Mouse (Mus musculus) ES-E14 (cell line): Measurements from ENCODE around the gene Slc25a19. TPM values are rescaled to one million over a fixed set of nuclear protein-coding genes. Genes with fewer than 3 reads are reported as not detected.

Experiments
- DNase-seq: peaks from one replicate; pipeline ENCODE4 v3.0.0-alpha.2; 2013; ENCODE audit warnings: low read depth, low spot score
- H3K27ac ChIP-seq: 2 replicates; pipeline ENCODE4 v1.5.1; 2012; ENCODE audit warnings: low read depth, mild to moderate bottlenecking, low read length, moderate library complexity, mixed read lengths; ENCODE audit not compliant: poor library complexity, insufficient read depth, severe bottlenecking
- H3K36me3 ChIP-seq: 2 replicates; pipeline ENCODE4 v1.6.1; 2012; ENCODE audit warnings: mild to moderate bottlenecking, low read length, moderate library complexity, mixed read lengths; ENCODE audit not compliant: control insufficient read depth, poor library complexity, insufficient read depth, severe bottlenecking
- H3K4me1 ChIP-seq, 2 experiments: fragments of 150-350 bp in 1 of 2; sonication (generic) in 1 of 2; 2 replicates each; pipeline ENCODE4 v1.6.1; 2012; ENCODE audit warnings: low read length in 2 of 2, mild to moderate bottlenecking in 1 of 2, mixed read lengths in 1 of 2; ENCODE audit not compliant: control insufficient read depth in 2 of 2, insufficient read depth in 2 of 2, poor library complexity in 1 of 2
- H3K4me3 ChIP-seq, 2 experiments: fragments of 150-350 bp in 1 of 2; sonication (generic) in 1 of 2; 2 replicates each; pipeline ENCODE4 v1.5.1; 2012; ENCODE audit warnings: low read length in 2 of 2, low read depth in 1 of 2, mild to moderate bottlenecking in 1 of 2, mixed read lengths in 1 of 2; ENCODE audit not compliant: insufficient read depth in 1 of 2, poor library complexity in 1 of 2, severe bottlenecking in 1 of 2
- H3K9ac ChIP-seq: 2 replicates; pipeline ENCODE4 v1.6.1; 2012; ENCODE audit warnings: low read depth, mild to moderate bottlenecking, low read length, mixed read lengths; ENCODE audit not compliant: poor library complexity, insufficient read depth, severe bottlenecking
- H3K9me3 ChIP-seq: fragments of 150-350 bp; sonication (generic); 2 replicates; pipeline ENCODE4 v1.6.1; 2012; ENCODE audit warnings: low read depth, mild to moderate bottlenecking, low read length; ENCODE audit not compliant: control insufficient read depth, insufficient read depth
- CHD2 ChIP-seq: IDR thresholded peaks from 2 replicates; pipeline ENCODE4 v1.6.1; 2014; ENCODE audit warnings: mild to moderate bottlenecking, low read depth, low read length, inconsistent platforms
- HCFC1 ChIP-seq: IDR thresholded peaks from 2 replicates; pipeline ENCODE4 v1.6.1; 2012; ENCODE audit warnings: low read length, inconsistent platforms, borderline replicate concordance; ENCODE audit not compliant: insufficient read depth
- MAFK ChIP-seq: IDR thresholded peaks from 2 replicates; pipeline ENCODE4 v1.6.1; 2014; ENCODE audit warnings: mild to moderate bottlenecking, low read depth, low read length, inconsistent platforms; ENCODE audit not compliant: insufficient read depth
- ZC3H11A ChIP-seq: IDR thresholded peaks from 2 replicates; pipeline ENCODE4 v1.6.1; 2012; ENCODE audit warnings: low read depth, mild to moderate bottlenecking, inconsistent platforms, low read length, borderline replicate concordance
- ZNF384 ChIP-seq: IDR thresholded peaks from 2 replicates; pipeline ENCODE4 v1.6.1; 2012; ENCODE audit warnings: low read depth, low read length, inconsistent platforms
- in situ Hi-C, 2 experiments: fragments of 600-800 bp; cut with MboI; formaldehyde crosslinking; loops; one replicate each; pipeline ENCODE4 v1.15.1; 2025; ENCODE audit warnings: low sequenced_read_pairs in 2 of 2, inconsistent platforms in 1 of 2; ENCODE audit not compliant: unreplicated experiment in 2 of 2
- total RNA-seq: library from RNA; depleted of rRNA; stranded (reverse); fragments of 300-350 nt; gene quantifications from 2 replicates; pipeline ENCODE4 v1.2.3, GENCODE M21; 2012

The Slc25a19 gene
- total RNA-seq, 1 experiment, result 23.6 TPM

DNA sequence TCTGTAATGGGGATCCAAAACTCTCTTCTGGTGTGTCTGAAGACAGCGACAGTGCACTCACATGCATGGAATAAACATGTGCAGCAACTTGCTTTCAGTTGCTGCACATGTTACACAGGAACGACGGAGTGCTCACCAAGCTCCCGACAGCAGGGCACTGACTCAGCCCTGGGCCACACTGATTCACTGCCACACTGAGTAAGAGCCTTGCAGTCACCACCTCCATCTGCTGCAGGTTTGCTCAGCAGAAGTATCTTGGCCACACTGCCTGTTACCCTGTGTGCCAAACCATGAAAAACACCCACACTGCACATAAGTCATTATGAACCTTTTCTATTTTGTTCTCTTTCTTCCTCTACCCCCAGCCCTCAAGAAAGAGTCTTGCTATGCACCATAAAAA, 32.3 kb upstream of the Slc25a19 start:
- no peak overlapping the region for H3K4me3 ChIP-seq
- TF ChIP-seq CHD2 (no peak), HCFC1 (no peak), MAFK (no peak), ZC3H11A (no peak), ZNF384 (no peak)
- no peaks in the 10 kb centered on the region; the same call in 1 of the 2 replicates for H3K36me3 ChIP-seq
- no peak overlapping the region for H3K9ac ChIP-seq
- H3K27ac ChIP-seq, result no peak overlapping the region
- H3K4me1 ChIP-seq, result peaks cover 0 to 8% of the 10 kb centered on the region in 2 experiments; a peak in 2 of 4 replicates
- no peak for DNase-seq
- H3K9me3 ChIP-seq, result no peaks in the 10 kb centered on the region
- in situ Hi-C loops, result no loop called here

DNA sequence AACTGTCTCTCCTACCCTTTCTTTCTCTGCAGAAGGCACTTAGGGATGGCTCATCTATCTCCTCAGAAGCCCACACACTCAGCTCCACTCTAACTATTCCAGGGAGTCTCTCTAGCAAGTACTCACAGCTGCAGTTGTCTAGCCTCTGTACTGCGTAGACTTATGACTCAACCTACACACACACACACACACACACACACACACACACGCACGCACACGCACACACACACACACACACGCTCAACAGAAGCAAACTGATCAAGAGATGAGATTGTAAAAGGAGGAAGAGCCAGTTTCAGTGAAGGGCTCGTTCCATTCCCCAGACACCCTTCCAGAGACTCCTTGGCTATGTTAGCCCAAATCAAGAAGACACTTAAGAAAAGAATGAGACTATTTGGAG, 30.4 kb upstream of the Slc25a19 start:
- no peak overlapping the region for H3K4me3 ChIP-seq
- H3K9me3 ChIP-seq, result no peaks in the 10 kb centered on the region
- TF ChIP-seq HCFC1, result no peak
- TF ChIP-seq MAFK, result no peak
- no peak for TF ChIP-seq CHD2
- TF ChIP-seq ZC3H11A, result no peak
- TF ChIP-seq ZNF384, result no peak
- in situ Hi-C loops, result no loop called here
- H3K36me3 ChIP-seq, result no peaks in the 10 kb centered on the region; the same call in 1 of the 2 replicates
- H3K4me1 ChIP-seq, result peaks cover 0 to 3% of the 10 kb centered on the region in 2 experiments; a peak in 2 of 4 replicates
- H3K27ac ChIP-seq, result no peak overlapping the region
- H3K9ac ChIP-seq, result no peak overlapping the region
- no peak for DNase-seq

- peaks cover 5% of the 10 kb centered on the region; the same call in 1 of the 2 replicates for H3K36me3 ChIP-seq
Measured at GRCm38 (mm10) chr11:115654128-115654527, 26.0 kb upstream of the Slc25a19 start.

DNA sequence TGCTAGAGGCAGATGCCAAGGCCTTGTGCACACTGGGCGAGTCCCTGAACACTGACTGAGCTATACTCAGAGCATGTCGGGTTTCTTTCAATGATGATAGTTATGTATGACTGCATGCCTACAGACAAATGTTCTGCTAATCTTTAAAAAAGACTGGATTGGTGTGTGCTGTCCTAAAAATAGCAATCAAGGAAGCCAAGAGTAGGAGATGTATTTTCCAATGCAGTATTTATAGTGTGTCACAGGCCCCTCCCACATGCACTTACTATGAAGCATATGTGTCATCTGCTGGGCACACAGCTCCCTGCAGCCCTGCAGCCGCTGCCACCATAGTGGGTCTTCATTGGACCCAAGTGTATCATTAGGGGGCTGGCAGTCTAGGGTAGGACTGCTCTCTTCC, 25.1 kb upstream of the Slc25a19 start:
- H3K9me3 ChIP-seq, result no peaks in the 10 kb centered on the region
- H3K36me3 ChIP-seq, result peaks cover 10% of the 10 kb centered on the region; the same call in 1 of the 2 replicates
- H3K27ac ChIP-seq, result no peak overlapping the region
- no peak for DNase-seq
- peaks cover 0 to 3% of the 10 kb centered on the region in 2 experiments; a peak in 1 of 4 replicates for H3K4me1 ChIP-seq
- TF ChIP-seq ZC3H11A (no peak), HCFC1 (no peak), MAFK (no peak), CHD2 (no peak), ZNF384 (no peak)
- H3K9ac ChIP-seq, result no peak overlapping the region
- no peak overlapping the region for H3K4me3 ChIP-seq
- in situ Hi-C loops, result no loop called here

More at GRCm38 (mm10) chr11:115654128-115654527, 26.0 kb upstream of the Slc25a19 start:
- H3K4me3 ChIP-seq, result no peak overlapping the region
- H3K27ac ChIP-seq, result no peak overlapping the region
- no peak for DNase-seq
- no peak overlapping the region for H3K9ac ChIP-seq
- H3K4me1 ChIP-seq, result peaks cover 0 to 3% of the 10 kb centered on the region in 2 experiments; a peak in 1 of 4 replicates
- in situ Hi-C loops, result no loop called here
- no peak for TF ChIP-seq CHD2
- TF ChIP-seq ZNF384, result no peak
- TF ChIP-seq HCFC1, result no peak
- TF ChIP-seq ZC3H11A, result no peak
- TF ChIP-seq MAFK, result no peak
- no peaks in the 10 kb centered on the region for H3K9me3 ChIP-seq
